In genomic region chr2:156547123-156547891, GRCm38 (mm10) we compare ENCODE assay signal across 7 mouse cellular contexts. TPM values are rescaled to one million over a fixed set of nuclear protein-coding genes. Genes with fewer than 3 reads are reported as not detected.
DNase-seq lines count a peak whose midpoint lies in the region; ATAC-seq lines count a peak whose summit lies in the region.

Gene Aar2 (plus strand): TSS chr2:156547584.

- DNase-seq in adrenal gland, postnatal 25 days: peak; percentile 77
- peak; percentile 96 for DNase-seq in heart, adult 11 months
- peak; percentile 87 for DNase-seq in kidney, adult 18-20 months
- DNase-seq in spleen, postnatal 10 days (ENCODE audit: low spot score in 2 of 2): peak; percentile 88 to 89

- no peaks in the 10 kb centered on the region for H3K27me3 ChIP-seq in embryonic facial prominence, embryonic 12.5 days
- H3K27me3 ChIP-seq in limb, embryonic 12.5 days: no peaks in the 10 kb centered on the region
- no peaks in the 10 kb centered on the region for H3K27me3 ChIP-seq in midbrain, embryonic 15.5 days (replicated peaks)

- peak within 1 kb of the TSS; percentile 78 for H3K9ac ChIP-seq in embryonic facial prominence, embryonic 12.5 days
- peak within 1 kb of the TSS; percentile 87 for H3K9ac ChIP-seq in limb, embryonic 12.5 days (replicated peaks)
- peak within 1 kb of the TSS; percentile 78 for H3K9ac ChIP-seq in midbrain, embryonic 15.5 days

- 5% methylated on average over 39 of the region's 39 CpGs for WGBS in embryonic facial prominence, embryonic 12.5 days
- WGBS in limb, embryonic 12.5 days: 5% methylated on average over 39 of the region's 39 CpGs
- WGBS in midbrain, embryonic 15.5 days: 6% methylated on average over 39 of the region's 39 CpGs

- H3K9me3 ChIP-seq in embryonic facial prominence, embryonic 12.5 days: no peaks in the 10 kb centered on the region
- H3K9me3 ChIP-seq in limb, embryonic 12.5 days: no peaks in the 10 kb centered on the region
- H3K9me3 ChIP-seq in midbrain, embryonic 15.5 days: no peaks in the 10 kb centered on the region

- H3K4me1 ChIP-seq in embryonic facial prominence, embryonic 12.5 days: peaks cover 7% of the 10 kb centered on the region; the same call in 1 of the 2 replicates
- H3K4me1 ChIP-seq in limb, embryonic 12.5 days (replicated peaks): peaks cover 8% of the 10 kb centered on the region
- peaks cover 32% of the 10 kb centered on the region for H3K4me1 ChIP-seq in midbrain, embryonic 15.5 days

- 0 out of 2 replicates have a peak, but pooled peaks have one; percentile 56 for ATAC-seq in embryonic facial prominence, embryonic 12.5 days (ENCODE audit: insufficient number of reproducible peaks, insufficient read depth, low FRiP score, low TSS enrichment)
- no peak for ATAC-seq in limb, embryonic 12.5 days (ENCODE audit: insufficient number of reproducible peaks, insufficient read depth, low FRiP score, low TSS enrichment, low read depth)
- peak; percentile 58 for ATAC-seq in midbrain, embryonic 15.5 days (replicated peaks)

- peaks cover 15% of the 10 kb centered on the region for H3K36me3 ChIP-seq in embryonic facial prominence, embryonic 12.5 days
- H3K36me3 ChIP-seq in limb, embryonic 12.5 days: peaks cover 23% of the 10 kb centered on the region
- H3K36me3 ChIP-seq in midbrain, embryonic 15.5 days (replicated peaks): peaks cover 12% of the 10 kb centered on the region

- peak within 1 kb of the TSS; percentile 71 for H3K27ac ChIP-seq in embryonic facial prominence, embryonic 12.5 days
- H3K27ac ChIP-seq in limb, embryonic 12.5 days: peak within 1 kb of the TSS; percentile 78; the same call in 1 of the 2 replicates
- H3K27ac ChIP-seq in midbrain, embryonic 15.5 days: peak within 1 kb of the TSS; percentile 70

- H3K4me2 ChIP-seq in embryonic facial prominence, embryonic 12.5 days (replicated peaks): peak within 1 kb of the TSS; percentile 83
- H3K4me2 ChIP-seq in limb, embryonic 12.5 days: peak within 1 kb of the TSS; percentile 77
- H3K4me2 ChIP-seq in midbrain, embryonic 15.5 days: peak within 1 kb of the TSS; percentile 78

- peak within 1 kb of the TSS; percentile 68 for H3K4me3 ChIP-seq in embryonic facial prominence, embryonic 12.5 days
- peak within 1 kb of the TSS; percentile 84 for H3K4me3 ChIP-seq in limb, embryonic 12.5 days (replicated peaks)
- H3K4me3 ChIP-seq in midbrain, embryonic 15.5 days: peak within 1 kb of the TSS; percentile 78

RNA-seq across cellular contexts. Expression of gene Aar2, which starts in this region (rescaled TPM):
- 28.1 and 38.0 TPM in 2 replicates for total RNA-seq in adrenal gland, postnatal 25 days (2021)
- 41.7 and 42.8 TPM in 2 replicates for polyA plus RNA-seq in embryonic facial prominence, embryonic 12.5 days (2016; fragmentation: Nextera tagmentation; extraction: Ambion mirVana)
- polyA plus RNA-seq in limb, embryonic 12.5 days (2016; fragmentation: Nextera tagmentation; extraction: Ambion mirVana): 40.5 and 43.4 TPM in 2 replicates
- polyA plus RNA-seq in midbrain, embryonic 15.5 days (2015; fragmentation: Nextera tagmentation; extraction: Ambion mirVana): 46.1 and 47.9 TPM in 2 replicates
